Mouse (Mus musculus) macrophage (primary cell): ENCODE measurements around the gene Stc2. TPM values are rescaled to one million over a fixed set of nuclear protein-coding genes. Genes with fewer than 3 reads are reported as not detected.

Source experiments
- H3K27ac ChIP-seq: fragments of 350-480 bp; formaldehyde crosslinking; 2 replicates; pipeline ENCODE4 v1.9.0; 2021
- H3K36me3 ChIP-seq: fragments of 350-480 bp; formaldehyde crosslinking; 2 replicates; pipeline ENCODE4 v1.9.0; 2021; ENCODE audit errors: inconsistent target
- H3K4me3 ChIP-seq: fragments of 350-480 bp; formaldehyde crosslinking; 2 replicates; pipeline ENCODE4 v1.9.0; 2021; ENCODE audit errors: inconsistent target
- H3K79me2 ChIP-seq: fragments of 350-480 bp; formaldehyde crosslinking; 2 replicates; pipeline ENCODE4 v1.9.0; 2021; ENCODE audit errors: inconsistent target
- WGBS: methylation state at CpG from one replicate; pipeline ENCODE4 v1.1.7; 2026; ENCODE audit warnings: inconsistent platforms; ENCODE audit not compliant: missing documents; 5-methylcytosine and 5-hydroxymethylcytosine counted together
- polyA plus RNA-seq: library from polyadenylated mRNA; stranded (reverse); fragments of 250-400 nt; gene quantifications from 3 replicates; pipeline ENCODE4 v1.2.4, GENCODE M21; 2018; ENCODE audit warnings: inconsistent platforms

The Stc2 gene
- polyA plus RNA-seq, 1 experiment from 2014 or later = not detected

DNA sequence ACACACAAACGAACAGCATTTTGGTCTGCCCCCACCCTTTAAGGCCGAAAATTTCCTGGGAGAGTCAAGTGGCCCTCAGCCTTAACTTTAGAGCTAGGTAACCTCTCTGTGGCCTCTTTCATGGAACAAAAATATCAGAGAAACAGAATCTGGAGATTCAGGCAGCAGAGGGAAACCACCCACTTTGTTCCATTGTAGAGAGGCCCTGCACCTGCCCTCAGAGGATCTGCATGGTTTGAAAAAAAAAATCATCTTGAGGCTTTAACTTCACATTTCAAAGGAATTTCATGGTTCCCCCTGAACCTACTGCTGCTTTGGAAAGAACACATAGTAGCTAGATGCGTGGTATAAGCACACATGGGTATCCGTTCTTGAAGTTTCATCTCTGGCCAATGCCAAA is 2.3 kb upstream of the Stc2 start:
- WGBS = 84% methylated on average over 4 of the region's 4 CpGs
- no peak overlapping the region for H3K4me3 ChIP-seq
- H3K79me2 ChIP-seq = no peaks in the 10 kb centered on the region
- H3K27ac ChIP-seq = no peak overlapping the region
- H3K36me3 ChIP-seq = no peaks in the 10 kb centered on the region

DNA sequence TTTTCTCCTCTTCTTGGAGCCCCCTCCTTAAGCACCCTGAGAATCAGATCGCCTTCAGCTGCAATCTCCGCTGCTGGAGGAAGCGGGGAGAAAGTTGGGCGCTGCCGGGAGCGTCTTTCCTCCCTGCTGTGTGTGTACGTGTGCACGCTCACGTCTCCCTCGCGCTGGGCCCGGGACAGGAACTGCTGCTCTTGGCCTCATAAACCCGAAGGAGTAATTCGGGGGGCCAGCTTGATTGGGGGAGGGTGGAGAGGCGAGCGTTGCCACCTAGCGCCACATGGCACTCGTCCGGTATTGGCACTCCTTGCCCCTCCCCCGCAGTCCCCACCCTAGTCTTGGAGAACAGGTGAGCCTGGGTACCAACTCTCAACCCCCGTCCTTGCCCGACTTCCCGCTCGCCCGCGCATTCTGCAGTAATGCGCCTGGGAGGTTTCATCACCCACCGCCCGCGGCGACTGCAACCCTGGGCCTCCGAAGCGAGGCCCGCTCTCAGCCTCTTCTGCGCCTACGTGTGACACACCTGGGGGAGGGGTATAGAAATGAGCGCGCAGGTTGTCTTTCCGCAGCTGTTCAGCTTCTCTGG is 1.5 kb upstream of the Stc2 start:
- Histone ChIP-seq H3K27ac (no peak overlapping the region), H3K79me2 (no peaks in the 10 kb centered on the region), H3K36me3 (no peaks in the 10 kb centered on the region), H3K4me3 (no peak overlapping the region)
- WGBS = 3% methylated on average over 39 of the region's 39 CpGs

DNA sequence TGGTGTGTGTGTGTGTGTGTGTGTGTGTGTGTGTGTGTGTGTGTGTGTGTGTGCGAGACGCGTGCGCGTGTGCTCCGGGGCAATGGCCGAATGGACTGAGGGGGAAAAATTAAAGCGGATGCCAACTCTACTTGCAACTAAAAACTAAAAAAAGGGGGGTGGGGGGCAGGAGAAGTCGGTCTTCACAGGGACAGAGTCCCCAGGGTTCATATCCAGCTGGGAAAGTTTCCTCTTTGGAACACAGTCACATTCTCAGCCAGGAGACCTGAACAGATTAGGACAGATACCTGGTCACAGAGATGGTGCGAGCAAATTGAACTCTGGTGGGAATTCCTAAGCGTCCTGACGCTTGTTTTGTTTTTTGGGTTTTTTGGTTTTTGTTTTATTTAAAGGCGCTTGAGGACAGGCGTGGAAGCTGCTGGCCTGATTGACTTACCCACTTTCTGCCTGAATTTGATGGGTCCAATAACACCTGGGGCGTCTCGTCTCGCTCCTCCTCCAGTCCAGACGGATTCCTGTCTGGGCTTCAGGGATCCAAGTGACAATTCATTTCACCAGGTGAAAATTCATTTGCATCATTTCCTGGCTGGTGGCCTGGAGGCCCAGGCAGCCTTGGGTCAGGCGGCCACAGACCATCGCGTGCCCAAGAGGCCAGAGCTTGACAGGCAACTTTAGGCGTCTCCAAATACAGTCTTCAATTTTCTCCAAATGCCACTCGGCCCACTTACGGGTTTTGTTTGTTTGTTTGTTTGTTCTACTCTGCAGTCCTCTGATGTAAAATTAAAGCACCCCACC is 759 bp upstream of the Stc2 start:
- Histone ChIP-seq H3K36me3 (no peaks in the 10 kb centered on the region), H3K4me3 (no peak overlapping the region), H3K79me2 (no peaks in the 10 kb centered on the region), H3K27ac (no peak overlapping the region)
- 10% methylated on average over 16 of the region's 24 CpGs for WGBS

DNA sequence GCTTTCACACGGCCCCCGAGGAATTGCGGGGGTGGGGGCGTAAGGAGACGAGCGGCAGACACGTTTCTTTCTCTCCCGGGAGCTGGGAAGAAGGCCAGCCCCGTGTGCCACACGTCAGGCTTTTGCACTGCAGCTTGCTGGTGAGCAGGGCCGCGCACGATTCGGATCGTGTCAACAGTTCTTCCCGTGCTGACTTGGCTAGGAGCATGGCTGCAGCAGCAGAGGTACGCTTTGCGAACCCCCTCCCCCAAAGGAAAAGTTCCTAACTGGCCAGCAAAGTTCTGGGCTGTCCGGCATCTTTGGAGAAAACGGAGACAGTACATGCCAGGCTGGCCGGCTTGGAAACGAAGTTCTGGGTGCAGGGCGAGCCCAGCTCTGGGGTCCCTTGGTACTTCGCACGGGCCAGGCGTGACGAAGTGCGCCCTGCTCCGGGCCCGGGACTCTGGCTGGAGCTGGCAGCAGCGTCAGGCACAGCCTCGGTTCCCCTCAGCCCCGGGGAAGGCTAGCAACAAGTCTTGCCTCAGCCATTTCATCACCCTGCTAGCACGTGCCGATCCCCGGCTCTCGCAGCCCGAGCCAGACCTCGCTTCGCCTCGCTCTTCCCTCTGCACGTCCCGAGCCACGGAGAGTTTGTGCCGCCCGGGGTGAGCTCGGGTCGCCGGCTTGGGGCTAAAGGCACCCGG is 768 bp downstream of the Stc2 start:
- Histone ChIP-seq H3K79me2 (no peaks in the 10 kb centered on the region), H3K36me3 (no peaks in the 10 kb centered on the region), H3K27ac (no peak overlapping the region), H3K4me3 (no peak overlapping the region)
- 1% methylated on average over 47 of the region's 50 CpGs for WGBS

DNA sequence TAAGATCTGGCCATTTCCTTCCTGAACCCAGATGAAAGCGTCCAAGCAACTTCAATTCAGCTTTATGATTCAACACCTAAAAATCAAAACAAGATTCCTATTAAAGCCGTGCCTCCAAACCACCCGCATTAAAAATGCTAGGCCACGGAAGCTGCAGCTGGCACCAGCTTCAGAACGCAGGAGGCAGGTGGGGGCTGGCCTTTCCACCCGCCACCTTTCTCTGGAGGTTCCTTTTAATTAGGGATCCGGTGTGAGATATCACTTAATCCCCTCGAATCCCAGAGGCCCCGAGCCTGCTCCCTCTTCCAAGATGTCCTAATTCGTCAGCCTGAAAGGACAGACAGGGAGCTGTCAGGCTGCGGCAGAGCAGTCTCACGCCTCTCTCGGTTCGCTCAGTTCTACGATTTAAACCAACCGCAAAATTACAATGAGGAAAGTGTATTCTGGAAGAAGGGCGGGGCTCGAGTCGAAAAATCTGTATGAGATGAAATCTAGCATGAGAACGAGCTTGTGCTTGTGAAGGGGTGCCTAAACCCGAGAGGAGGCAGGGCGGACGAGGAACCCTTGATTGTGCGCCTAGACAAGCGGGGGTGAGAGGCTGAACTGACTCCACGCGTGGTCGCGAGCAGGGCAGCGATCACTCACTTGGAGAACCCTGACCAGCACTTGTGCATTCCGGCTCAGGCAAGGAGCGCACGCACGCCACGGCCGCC is 1.5 kb downstream of the Stc2 start:
- H3K79me2 ChIP-seq = no peaks in the 10 kb centered on the region
- 3% methylated on average over 36 of the region's 36 CpGs for WGBS
- no peak overlapping the region for H3K27ac ChIP-seq
- no peaks in the 10 kb centered on the region for H3K36me3 ChIP-seq
- no peak overlapping the region for H3K4me3 ChIP-seq

DNA sequence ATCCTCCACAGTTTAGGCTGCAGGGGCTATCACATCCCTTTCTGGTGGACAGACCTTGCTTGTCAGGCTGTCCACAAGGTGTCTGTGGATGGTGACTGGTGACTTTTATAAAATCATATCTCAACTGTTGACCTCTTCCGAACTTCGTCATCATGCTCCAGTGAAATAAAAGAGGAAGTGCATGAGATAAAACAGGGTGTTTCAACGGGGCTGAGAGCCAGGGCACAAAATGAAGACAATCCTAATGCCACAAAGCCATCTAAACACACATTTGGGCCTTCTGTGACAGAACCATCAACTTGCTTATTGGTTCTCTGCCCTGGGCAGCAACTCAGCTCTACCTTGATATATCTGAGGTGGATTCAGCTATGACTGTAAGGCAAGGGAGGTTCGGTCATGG is 3.0 kb downstream of the Stc2 start:
- no peaks in the 10 kb centered on the region for H3K36me3 ChIP-seq

DNA sequence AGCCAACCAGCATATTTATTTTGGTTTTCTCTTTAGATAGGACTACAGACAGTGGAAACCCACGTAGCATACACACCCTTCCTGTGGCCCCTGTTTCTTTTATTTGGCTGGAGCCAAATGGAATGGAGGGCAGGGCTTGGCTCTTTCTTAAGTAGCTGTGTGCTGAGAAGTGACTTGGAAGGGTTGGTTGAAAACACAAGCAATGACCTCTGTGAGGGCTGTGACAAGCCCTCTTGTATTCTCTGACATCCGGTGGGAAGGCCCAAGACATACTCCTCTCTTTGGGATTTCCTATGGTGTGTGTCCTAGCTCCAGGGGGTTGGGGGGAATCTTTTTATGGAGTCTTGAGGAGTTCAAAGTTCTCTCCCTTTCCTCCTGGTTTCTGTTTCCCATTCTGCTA is 3.5 kb downstream of the Stc2 start:
- H3K4me3 ChIP-seq = no peak overlapping the region
- H3K79me2 ChIP-seq = no peaks in the 10 kb centered on the region
- H3K27ac ChIP-seq = no peak overlapping the region
- H3K36me3 ChIP-seq = no peaks in the 10 kb centered on the region
- 100% methylated on average over 2 of the region's 2 CpGs for WGBS

More for the DNA sequence above, 3.0 kb downstream of the Stc2 start:
- no peak overlapping the region for H3K4me3 ChIP-seq
- H3K79me2 ChIP-seq = no peaks in the 10 kb centered on the region
- 32% methylated on average over 4 of the region's 4 CpGs for WGBS
- no peak overlapping the region for H3K27ac ChIP-seq

DNA sequence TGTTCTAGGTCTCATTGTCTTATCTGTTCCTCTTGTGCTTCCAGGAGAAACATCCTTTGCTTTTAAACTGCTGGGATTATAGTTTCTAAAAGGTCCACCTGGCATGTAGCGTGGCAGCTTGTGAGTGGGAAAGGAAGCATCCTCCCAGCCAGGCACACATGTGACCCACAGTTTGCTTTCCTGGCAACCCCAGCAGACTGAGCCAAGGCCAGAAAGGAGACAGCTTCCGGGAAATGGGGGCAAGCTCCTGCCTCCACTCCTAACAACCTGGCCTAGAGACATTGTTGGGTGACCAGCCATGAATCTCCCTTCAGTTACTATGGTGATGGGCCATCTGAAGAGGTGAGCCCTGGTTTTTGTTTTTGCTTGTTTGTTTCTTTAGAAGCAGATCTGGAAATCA is 3.9 kb downstream of the Stc2 start:
- 89% methylated on average over 2 of the region's 2 CpGs for WGBS
- Histone ChIP-seq H3K79me2 (no peaks in the 10 kb centered on the region), H3K27ac (no peak overlapping the region), H3K36me3 (no peaks in the 10 kb centered on the region), H3K4me3 (no peak overlapping the region)

DNA sequence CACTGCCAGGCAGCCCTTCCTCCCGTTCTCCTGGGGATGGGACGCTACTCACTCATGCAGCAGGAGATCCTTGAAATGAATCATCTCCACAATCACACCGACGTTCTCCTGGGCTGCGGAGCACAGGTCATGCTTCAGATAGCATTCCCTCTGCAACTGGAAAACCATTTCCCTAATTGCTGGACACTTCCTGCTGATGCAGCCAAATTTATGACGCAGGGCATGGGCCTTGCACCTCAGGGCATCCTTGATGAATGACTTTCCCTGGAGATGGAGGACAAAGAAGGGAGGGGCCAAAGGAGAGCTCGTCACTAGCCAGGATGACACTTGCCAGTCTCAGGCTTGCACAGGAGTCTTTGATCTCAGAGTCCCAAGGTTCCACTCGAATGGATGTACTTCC is 4.6 kb downstream of the Stc2 start:
- Histone ChIP-seq H3K79me2 (no peaks in the 10 kb centered on the region), H3K4me3 (no peak overlapping the region), H3K36me3 (no peaks in the 10 kb centered on the region), H3K27ac (no peak overlapping the region)
- 91% methylated on average over 8 of the region's 8 CpGs for WGBS

DNA sequence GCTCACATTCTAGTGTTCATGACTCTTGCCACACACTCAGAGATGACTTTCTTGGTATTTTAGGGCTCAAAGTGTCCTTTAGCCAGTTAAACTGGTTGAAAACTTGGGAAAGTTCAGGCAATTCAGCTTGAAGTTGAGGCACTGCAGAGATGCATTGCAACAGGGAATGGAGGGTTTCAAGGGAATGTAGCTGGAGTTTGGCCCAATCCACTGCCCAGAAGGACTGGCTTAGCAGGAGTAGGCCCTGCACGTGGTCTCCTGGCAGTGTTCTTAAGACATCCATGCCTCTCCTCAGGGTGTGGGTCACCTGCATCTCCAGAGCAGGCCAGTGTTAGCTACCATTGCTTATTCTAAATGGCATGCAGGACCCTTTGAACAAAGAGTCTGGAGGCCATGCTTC is 7.0 kb downstream of the Stc2 start:
- WGBS = 79% methylated on average over 1 of the region's 1 CpGs
- H3K4me3 ChIP-seq = no peak overlapping the region
- H3K79me2 ChIP-seq = no peaks in the 10 kb centered on the region
- H3K27ac ChIP-seq = no peak overlapping the region
- no peaks in the 10 kb centered on the region for H3K36me3 ChIP-seq

DNA sequence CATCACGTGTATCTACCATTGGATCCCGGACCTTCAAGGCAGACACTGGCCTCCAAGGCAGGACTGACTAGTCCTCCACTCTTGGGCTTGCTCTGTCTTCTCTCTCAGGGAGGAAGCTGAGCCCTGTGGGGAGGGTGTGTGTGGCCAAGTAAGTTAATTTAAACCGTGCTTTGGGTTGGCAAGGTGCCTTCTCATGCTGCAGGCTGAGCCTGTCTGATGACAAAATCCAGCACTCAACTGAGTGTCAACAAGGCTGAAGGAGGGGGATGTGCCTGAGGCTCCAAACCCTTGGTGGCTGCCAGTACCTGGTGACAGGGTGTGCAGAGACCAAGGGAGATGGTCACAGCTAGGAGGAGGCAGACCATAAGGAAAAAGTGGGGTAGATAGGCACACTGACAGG is 7.5 kb downstream of the Stc2 start:
- Histone ChIP-seq H3K27ac (no peak overlapping the region), H3K36me3 (no peaks in the 10 kb centered on the region), H3K4me3 (no peak overlapping the region), H3K79me2 (no peaks in the 10 kb centered on the region)
- WGBS = 60% methylated on average over 3 of the region's 3 CpGs

DNA sequence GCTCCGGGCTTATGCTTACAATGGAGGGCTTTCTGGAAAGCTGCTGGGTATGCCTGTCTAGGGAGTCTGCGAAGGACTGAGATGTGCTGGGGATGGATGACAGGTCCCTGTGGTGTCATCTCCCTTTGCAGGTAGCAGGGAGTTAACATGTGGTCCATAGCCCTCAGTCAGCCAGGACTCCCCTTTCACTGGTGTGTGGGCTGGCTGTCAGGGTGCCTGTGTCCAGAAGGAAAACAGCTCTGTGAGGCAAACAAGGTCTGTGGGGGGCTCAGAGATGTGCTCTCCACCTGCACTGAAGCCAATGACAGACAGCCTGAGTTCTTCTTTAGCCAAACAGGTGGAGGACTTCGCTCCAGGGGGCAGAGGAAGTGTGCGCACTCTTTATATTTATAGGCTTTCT is 8.8 kb downstream of the Stc2 start:
- no peaks in the 10 kb centered on the region for H3K36me3 ChIP-seq
- WGBS = 86% methylated on average over 4 of the region's 4 CpGs
- H3K4me3 ChIP-seq = no peak overlapping the region
- H3K27ac ChIP-seq = no peak overlapping the region
- no peaks in the 10 kb centered on the region for H3K79me2 ChIP-seq

DNA sequence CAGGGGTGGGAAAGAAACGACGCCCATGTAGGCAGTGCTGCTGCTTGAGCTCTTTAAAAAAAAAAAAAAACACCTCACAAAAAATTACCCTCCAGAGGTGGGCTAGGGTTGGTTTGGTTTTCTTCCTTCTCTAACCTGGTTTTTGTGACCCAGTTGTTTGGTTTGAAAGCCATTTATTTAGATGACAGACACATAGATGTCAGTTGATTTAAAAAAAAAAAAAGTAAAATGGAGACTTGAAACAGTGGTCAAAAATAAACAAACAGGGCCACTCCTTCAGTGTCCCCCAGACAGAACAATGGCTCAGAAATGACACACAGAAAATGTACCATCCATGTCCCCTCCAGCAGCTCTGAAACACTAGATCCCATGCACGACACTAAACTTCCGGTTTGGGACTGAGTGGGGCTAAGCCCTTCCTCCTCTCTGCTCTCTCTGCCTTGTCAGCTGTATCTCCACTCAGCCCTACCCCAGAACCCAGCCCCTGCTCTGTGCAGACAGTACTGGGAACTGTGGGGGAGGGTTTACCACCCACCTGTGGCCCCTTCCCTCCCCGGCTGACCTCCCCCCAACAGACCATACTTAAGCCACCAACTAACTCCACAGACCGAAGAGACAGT is 10.5 kb downstream of the Stc2 start:
- Histone ChIP-seq H3K27ac (no peak overlapping the region), H3K4me3 (no peak overlapping the region), H3K36me3 (no peaks in the 10 kb centered on the region), H3K79me2 (no peaks in the 10 kb centered on the region)
- 76% methylated on average over 6 of the region's 6 CpGs for WGBS

DNA sequence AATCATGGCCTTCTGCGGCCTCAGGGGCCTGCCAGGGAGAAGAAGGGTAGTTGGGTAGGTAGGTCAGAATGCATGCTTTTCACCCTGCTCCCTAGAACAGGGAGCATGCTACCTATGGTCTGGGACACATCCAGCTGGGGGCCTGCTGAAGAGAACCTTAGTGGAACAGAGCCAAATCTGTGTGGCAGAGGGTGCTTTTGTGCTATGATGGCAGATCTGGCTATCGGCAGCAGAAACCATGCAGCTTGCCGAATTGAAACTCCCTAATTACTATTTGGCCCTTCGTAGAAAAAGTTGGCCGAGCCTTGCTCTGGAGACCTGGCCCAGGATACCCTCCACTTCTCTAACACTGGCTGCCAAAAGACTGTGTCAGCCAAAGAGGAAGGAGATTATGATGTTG is 11.4 kb downstream of the Stc2 start:
- Histone ChIP-seq H3K4me3 (no peak overlapping the region), H3K36me3 (no peaks in the 10 kb centered on the region), H3K79me2 (no peaks in the 10 kb centered on the region), H3K27ac (no peak overlapping the region)
- WGBS = 70% methylated on average over 5 of the region's 5 CpGs
